Mouse (Mus musculus) thymus, adult 2 months (tissue): ENCODE measurements around the gene Mrps15. TPM values are rescaled to one million over a fixed set of nuclear protein-coding genes. Genes with fewer than 3 reads are reported as not detected.
"Not testable (repeated sequence)": the region's sequence is repeated elsewhere in the genome, so short reads cannot be mapped to it uniquely, and the experiment has no call there.

Experiments
- DNase-seq: peaks from one replicate; pipeline ENCODE4 v3.0.0; 2021
- H3K27ac ChIP-seq: fragments of 200-500 bp; 2 replicates; pipeline ENCODE4 v1.5.1; 2012; ENCODE audit warnings: low read length, control low read depth; ENCODE audit not compliant: control insufficient read depth, insufficient read depth
- H3K27me3 ChIP-seq: fragments of 200-500 bp; 2 replicates; pipeline ENCODE4 v1.6.1; 2012; ENCODE audit warnings: mild to moderate bottlenecking, low read length, moderate library complexity, mixed read lengths; ENCODE audit not compliant: control insufficient read depth, insufficient read depth
- H3K36me3 ChIP-seq: fragments of 200-500 bp; 2 replicates; pipeline ENCODE4 v1.6.1; 2012; ENCODE audit warnings: mild to moderate bottlenecking, low read length, moderate library complexity; ENCODE audit not compliant: control insufficient read depth, insufficient read depth
- H3K4me1 ChIP-seq: fragments of 200-500 bp; replicated peaks from 2 replicates; pipeline ENCODE4 v1.6.1; 2012; ENCODE audit warnings: low read length; ENCODE audit not compliant: control insufficient read depth, insufficient read depth
- H3K4me3 ChIP-seq: fragments of 200-500 bp; 2 replicates; pipeline ENCODE4 v1.5.1; 2012; ENCODE audit warnings: mild to moderate bottlenecking, low read length, control low read depth, moderate library complexity; ENCODE audit not compliant: control insufficient read depth, insufficient read depth
- CTCF ChIP-seq: fragments of 200-500 bp; IDR thresholded peaks from 2 replicates; pipeline ENCODE4 v1.5.1; 2012; ENCODE audit warnings: mild to moderate bottlenecking, control low read depth, low read length, moderate library complexity, borderline replicate concordance; ENCODE audit not compliant: control insufficient read depth, poor library complexity, insufficient read depth; ENCODE audit errors: extremely low read depth
- POLR2A ChIP-seq: fragments of 200-500 bp; IDR thresholded peaks from 2 replicates; pipeline ENCODE4 v1.6.1; 2012; ENCODE audit warnings: mild to moderate bottlenecking, low read length, control low read depth, moderate library complexity; ENCODE audit not compliant: control insufficient read depth, poor library complexity, insufficient read depth; ENCODE audit errors: extremely low read depth
- WGBS: fragments of 180-500 bp; shearing (Covaris S2); methylation state at CpG from one replicate; pipeline ENCODE4 v1.1.7; 2018; 5-methylcytosine and 5-hydroxymethylcytosine counted together
- polyA plus RNA-seq: library from polyadenylated mRNA; depleted of rRNA; stranded (reverse); fragments of >200 nt; gene quantifications from 2 replicates; pipeline ENCODE4 v1.2.3, GENCODE M21; 2012

Mrps15 gene
- polyA plus RNA-seq, 1 experiment, result 56.2 TPM

- DNase-seq, result peak; percentile 58
- Histone ChIP-seq H3K36me3 (no peaks in the 10 kb centered on the region), H3K27me3 (no peaks in the 10 kb centered on the region), H3K4me1 (peaks cover 20% of the 10 kb centered on the region), H3K4me3 (no peak overlapping the region), H3K27ac (peak overlapping the region; percentile 91)
- TF ChIP-seq CTCF (no peak), POLR2A (0 out of 2 replicates have a peak, but pooled peaks have one; percentile 21)
- WGBS, result 8% methylated on average over 7 of the region's 7 CpGs
These were observed 43.5 kb downstream of the Mrps15 start for GRCm38 (mm10) chr4:126090101-126090847.

GRCm38 (mm10) chr4:126090848-126091124 lies 44.1 kb downstream of the Mrps15 start:
- no peaks in the 10 kb centered on the region for H3K36me3 ChIP-seq
- DNase-seq, result no peak
- no peaks in the 10 kb centered on the region for H3K27me3 ChIP-seq
- H3K27ac ChIP-seq, result peak overlapping the region; percentile 91
- TF ChIP-seq POLR2A, result no peak
- TF ChIP-seq CTCF, result no peak
- WGBS, result 67% methylated on average over 4 of the region's 4 CpGs
- H3K4me1 ChIP-seq, result peaks cover 20% of the 10 kb centered on the region
- no peak overlapping the region for H3K4me3 ChIP-seq

GRCm38 (mm10) chr4:126091873-126092272 lies 45.1 kb downstream of the Mrps15 start:
- WGBS, result 89% methylated on average over 8 of the region's 8 CpGs
- H3K27me3 ChIP-seq, result no peaks in the 10 kb centered on the region

GRCm38 (mm10) chr4:126095622-126096430 lies 49.1 kb downstream of the Mrps15 start:
- not testable (repeated sequence) for H3K27ac ChIP-seq, H3K27me3 ChIP-seq, DNase-seq, H3K4me3 ChIP-seq, H3K36me3 ChIP-seq
- peaks cover 14% of the 10 kb centered on the region for H3K4me1 ChIP-seq
- 52% methylated on average over 14 of the region's 14 CpGs for WGBS

More at GRCm38 (mm10) chr4:126091873-126092272, 45.1 kb downstream of the Mrps15 start:
- no peak overlapping the region for H3K4me3 ChIP-seq
- no peak for DNase-seq
- no peaks in the 10 kb centered on the region for H3K36me3 ChIP-seq
- H3K27ac ChIP-seq, result no peak overlapping the region
- H3K4me1 ChIP-seq, result peaks cover 22% of the 10 kb centered on the region
- no peak for TF ChIP-seq CTCF
- no peak for TF ChIP-seq POLR2A

- peak; percentile 36; the same call in 1 of the 2 replicates for TF ChIP-seq CTCF
- peak; percentile 92 for TF ChIP-seq POLR2A
- Histone ChIP-seq H3K4me1 (peaks cover 11% of the 10 kb centered on the region), H3K27ac (peak within 1 kb of the TSS; percentile 52), H3K4me3 (peak within 1 kb of the TSS; percentile 91), H3K36me3 (no peaks in the 10 kb centered on the region), H3K27me3 (no peaks in the 10 kb centered on the region)
- peak; percentile 95 for DNase-seq
- WGBS, result 1% methylated on average over 37 of the region's 37 CpGs
These were observed 49.9 kb downstream of the Mrps15 start, which contains the start of gene Lsm10 for GRCm38 (mm10) chr4:126096464-126097111. Gene Lsm10 (plus strand): TSS chr4:126096623.

GRCm38 (mm10) chr4:126097711-126098253 lies 51.1 kb downstream of the Mrps15 start:
- H3K27ac ChIP-seq, result no peak overlapping the region
- WGBS, result 96% methylated on average over 20 of the region's 20 CpGs
- DNase-seq, result no peak
- H3K4me3 ChIP-seq, result no peak overlapping the region
- no peaks in the 10 kb centered on the region for H3K36me3 ChIP-seq
- H3K4me1 ChIP-seq, result peaks cover 8% of the 10 kb centered on the region
- no peak for TF ChIP-seq POLR2A
- TF ChIP-seq CTCF, result 0 out of 2 replicates have a peak, but pooled peaks have one; percentile 8
- no peaks in the 10 kb centered on the region for H3K27me3 ChIP-seq
